Mouse (Mus musculus) MEL (cell line): Measurements from ENCODE around the gene Tk2. TPM values are rescaled to one million over a fixed set of nuclear protein-coding genes. Genes with fewer than 3 reads are reported as not detected.

Source experiments
- DNase-seq: peaks from one replicate; pipeline ENCODE4 v3.0.0; 2011; ENCODE audit warnings: low read depth, low spot score
- H3K27ac ChIP-seq: 2 replicates; pipeline ENCODE4 v1.5.1; 2012; ENCODE audit warnings: low read depth, mild to moderate bottlenecking, control low read depth, low read length, moderate library complexity; ENCODE audit not compliant: control insufficient read depth
- H3K27me3 ChIP-seq, 2 experiments: fragments of 150-350 bp in 1 of 2; sonication (generic) in 1 of 2; 2 replicates each; pipeline ENCODE4 v1.6.1; 2012; ENCODE audit warnings: low read length in 2 of 2, mild to moderate bottlenecking in 2 of 2, improper control_type of control experiment in 1 of 2, moderate library complexity in 1 of 2; ENCODE audit not compliant: insufficient read depth in 2 of 2, control insufficient read depth in 1 of 2
- H3K36me3 ChIP-seq, 2 experiments: 2 replicates each; pipeline ENCODE4 v1.6.1; 2012 to 2014; ENCODE audit warnings: low read length in 2 of 2, improper control_type of control experiment in 1 of 2, inconsistent platforms in 1 of 2, mild to moderate bottlenecking in 1 of 2; ENCODE audit not compliant: insufficient read depth in 2 of 2, control insufficient read depth in 1 of 2
- H3K4me1 ChIP-seq, 2 experiments: fragments of 150-350 bp in 1 of 2; sonication (generic) in 1 of 2; 2 replicates each; pipeline ENCODE4 v1.6.1; 2012; ENCODE audit warnings: low read length in 2 of 2, improper control_type of control experiment in 1 of 2, mild to moderate bottlenecking in 1 of 2; ENCODE audit not compliant: insufficient read depth in 2 of 2, control insufficient read depth in 1 of 2
- H3K4me3 ChIP-seq, 2 experiments: fragments of 150-350 bp in 1 of 2; sonication (generic) in 1 of 2; 2 replicates each; pipeline ENCODE4 v1.5.1; 2012; ENCODE audit warnings: low read depth in 2 of 2, low read length in 2 of 2, mild to moderate bottlenecking in 2 of 2, moderate library complexity in 2 of 2, control low read depth in 1 of 2, improper control_type of control experiment in 1 of 2; ENCODE audit not compliant: control insufficient read depth in 1 of 2, insufficient read depth in 1 of 2
- H3K79me2 ChIP-seq: 2 replicates; pipeline ENCODE4 v1.6.1; 2012; ENCODE audit warnings: mild to moderate bottlenecking, low read length, moderate library complexity; ENCODE audit not compliant: control insufficient read depth, poor library complexity, insufficient read depth
- H3K9ac ChIP-seq: 2 replicates; pipeline ENCODE4 v1.6.1; 2012; ENCODE audit warnings: low read depth, mild to moderate bottlenecking, control low read depth, low read length, moderate library complexity; ENCODE audit not compliant: control insufficient read depth, poor library complexity, severe bottlenecking
- H3K9me3 ChIP-seq: fragments of 150-350 bp; sonication (generic); replicated peaks from 2 replicates; pipeline ENCODE4 v1.6.1; 2012; ENCODE audit warnings: mild to moderate bottlenecking, low read length, improper control_type of control experiment, moderate library complexity; ENCODE audit not compliant: insufficient read depth
- E2F4 ChIP-seq: IDR thresholded peaks from 2 replicates; pipeline ENCODE4 v1.6.1; 2011; ENCODE audit warnings: low read depth, low read length, improper control_type of control experiment, borderline replicate concordance
- ETS1 ChIP-seq: IDR thresholded peaks from 2 replicates; pipeline ENCODE4 v1.6.1; 2012; ENCODE audit warnings: low read depth, mild to moderate bottlenecking, inconsistent platforms, low read length, improper control_type of control experiment, moderate library complexity
- GABPA ChIP-seq: IDR thresholded peaks from 2 replicates; pipeline ENCODE4 v1.6.1; 2012; ENCODE audit warnings: low read depth, mild to moderate bottlenecking, inconsistent platforms, low read length, improper control_type of control experiment, moderate library complexity
- GATA1 ChIP-seq: IDR thresholded peaks from 2 replicates; pipeline ENCODE4 v1.6.1; 2011; ENCODE audit warnings: low read depth, low read length, improper control_type of control experiment
- JUND ChIP-seq: IDR thresholded peaks from 2 replicates; pipeline ENCODE4 v1.6.1; 2011; ENCODE audit warnings: low read depth, mild to moderate bottlenecking, improper control_type of control experiment, low read length
- MAZ ChIP-seq: IDR thresholded peaks from 2 replicates; pipeline ENCODE4 v1.6.1; 2012; ENCODE audit warnings: low read depth, mild to moderate bottlenecking, inconsistent platforms, low read length, improper control_type of control experiment
- MYB ChIP-seq: IDR thresholded peaks from 2 replicates; pipeline ENCODE4 v1.6.1; 2011; ENCODE audit warnings: mild to moderate bottlenecking, low read depth, low read length, improper control_type of control experiment
- MYC ChIP-seq: IDR thresholded peaks from 2 replicates; pipeline ENCODE4 v1.6.1; 2011; ENCODE audit warnings: low read depth, mild to moderate bottlenecking, low read length, improper control_type of control experiment, moderate library complexity
- NELFE ChIP-seq: IDR thresholded peaks from 2 replicates; pipeline ENCODE4 v1.6.1; 2011; ENCODE audit warnings: low read depth, low read length, improper control_type of control experiment
- NRF1 ChIP-seq: IDR thresholded peaks from 2 replicates; pipeline ENCODE4 v1.6.1; 2014; ENCODE audit warnings: low read depth, mild to moderate bottlenecking, inconsistent platforms, low read length, improper control_type of control experiment, moderate library complexity; ENCODE audit not compliant: poor library complexity, insufficient read depth, severe bottlenecking
- POLR2A ChIP-seq, 2 experiments: IDR thresholded peaks; 2 replicates each; pipeline ENCODE4 v1.6.1; 2011 to 2012; ENCODE audit warnings: low read length in 2 of 2, mild to moderate bottlenecking in 2 of 2, control low read depth in 1 of 2, improper control_type of control experiment in 1 of 2, low read depth in 1 of 2, moderate library complexity in 1 of 2; ENCODE audit not compliant: control insufficient read depth in 1 of 2, insufficient read depth in 1 of 2, poor library complexity in 1 of 2
- POLR2AphosphoS5 ChIP-seq: IDR thresholded peaks from 2 replicates; pipeline ENCODE4 v1.6.1; 2012; ENCODE audit warnings: low read depth, borderline replicate concordance, mild to moderate bottlenecking, inconsistent platforms, low read length, moderate library complexity, mixed read lengths
- SMC3 ChIP-seq: IDR thresholded peaks from 2 replicates; pipeline ENCODE4 v1.6.1; 2011; ENCODE audit warnings: low read depth, low read length, improper control_type of control experiment
- TBP ChIP-seq: IDR thresholded peaks from 2 replicates; pipeline ENCODE4 v1.8.0; 2011; ENCODE audit warnings: low read depth, low read length, improper control_type of control experiment
- ZKSCAN1 ChIP-seq: IDR thresholded peaks from 2 replicates; pipeline ENCODE4 v1.6.1; 2012; ENCODE audit warnings: low read depth, mild to moderate bottlenecking, inconsistent platforms, low read length, improper control_type of control experiment, moderate library complexity
- ZMIZ1 ChIP-seq: IDR thresholded peaks from 2 replicates; pipeline ENCODE4 v1.6.1; 2012; ENCODE audit warnings: low read depth, mild to moderate bottlenecking, inconsistent platforms, low read length, improper control_type of control experiment, moderate library complexity
- ZNF384 ChIP-seq: IDR thresholded peaks from 2 replicates; pipeline ENCODE4 v1.6.1; 2012; ENCODE audit warnings: low read depth, mild to moderate bottlenecking, inconsistent platforms, low read length, improper control_type of control experiment
- polyA plus RNA-seq, 2 experiments: library from polyadenylated mRNA; stranded (reverse) in 1 of 2; unstranded in 1 of 2; fragments of >175 nt in 1 of 2; fragments of >200 nt in 1 of 2; gene quantifications; 2 replicates each; pipeline versions ENCODE4 v1.2.1 to v1.2.4; 2012; ENCODE audit warnings: low replicate concordance in 2 of 2, low read depth in 1 of 2; ENCODE audit not compliant: insufficient read length in 2 of 2, insufficient read depth in 1 of 2, missing spikeins in 1 of 2
- total RNA-seq: library from RNA; depleted of rRNA; stranded (reverse); fragments of 300-350 nt; gene quantifications from 2 replicates; pipeline ENCODE4 v1.2.3, GENCODE M21; 2012; rRNA removed

The Tk2 gene
- total and polyA plus RNA-seq, 3 experiments, result 18.6 to 26.8 TPM; not detected in 1

- no peak overlapping the region for H3K27ac ChIP-seq
- H3K79me2 ChIP-seq, result no peaks in the 10 kb centered on the region
- no peaks in the 10 kb centered on the region for H3K4me1 ChIP-seq
- H3K9me3 ChIP-seq, result no peaks in the 10 kb centered on the region
- no peak overlapping the region for H3K9ac ChIP-seq
- TF ChIP-seq NRF1, result no peak
- no peak for TF ChIP-seq ZKSCAN1
- TF ChIP-seq ZMIZ1, result no peak
- no peak for TF ChIP-seq SMC3
- TF ChIP-seq MYC, result no peak
- no peak for TF ChIP-seq MAZ
- no peak for TF ChIP-seq POLR2AphosphoS5
- no peak overlapping the region for H3K4me3 ChIP-seq
- H3K27me3 ChIP-seq, result no peaks in the 10 kb centered on the region
- H3K36me3 ChIP-seq, result no peaks in the 10 kb centered on the region
- DNase-seq, result no peak
These were observed 61.5 kb downstream of the Tk2 start for GRCm38 (mm10) chr8:104186827-104187226.

GRCm38 (mm10) chr8:104184905-104185304 is 63.5 kb downstream of the Tk2 start:
- Histone ChIP-seq H3K9me3 (no peaks in the 10 kb centered on the region), H3K36me3 (no peaks in the 10 kb centered on the region), H3K4me3 (no peak overlapping the region), H3K9ac (no peak overlapping the region), H3K4me1 (no peaks in the 10 kb centered on the region), H3K27me3 (no peaks in the 10 kb centered on the region)
- TF ChIP-seq MYC (no peak), GABPA (no peak), ZNF384 (no peak), ETS1 (no peak), TBP (no peak), JUND (no peak)
- TF ChIP-seq, all 39 proteins: peak for 0
- DNase-seq, result no peak
- Histone ChIP-seq H3K79me2 (no peaks in the 10 kb centered on the region), H3K27ac (no peak overlapping the region)

GRCm38 (mm10) chr8:104177054-104177453 is 71.3 kb downstream of the Tk2 start:
- H3K9ac ChIP-seq, result no peak overlapping the region
- DNase-seq, result no peak
- H3K9me3 ChIP-seq, result no peaks in the 10 kb centered on the region
- H3K36me3 ChIP-seq, result no peaks in the 10 kb centered on the region
- no peaks in the 10 kb centered on the region for H3K4me1 ChIP-seq
- H3K27ac ChIP-seq, result no peak overlapping the region
- H3K4me3 ChIP-seq, result no peak overlapping the region
- no peaks in the 10 kb centered on the region for H3K79me2 ChIP-seq
- no peaks in the 10 kb centered on the region for H3K27me3 ChIP-seq
- TF ChIP-seq ZKSCAN1 (no peak), ETS1 (no peak), E2F4 (no peak), MYB (no peak), POLR2A (IDR thresholded peaks at IDR 0.05; ENCODE audit: control insufficient read depth in 1 of 2, insufficient read depth in 1 of 2, low read depth in 1 of 2, low read length in 2 of 2, poor library complexity in 1 of 2) (no peak), GATA1 (no peak), ZNF384 (no peak), NELFE (no peak)

Other genes with a start within 250 kb of the Tk2 start
- gene Cdh5, start 146.9 kb downstream of the Tk2 start, total RNA-seq, result not detected in 2 replicates
- gene Cdh5, start 146.9 kb downstream of the Tk2 start, polyA plus RNA-seq, result not detected
- not detected in 2 replicates for gene Bean1, start 78.1 kb downstream of the Tk2 start, total RNA-seq
- not detected for gene Bean1, start 78.1 kb downstream of the Tk2 start, polyA plus RNA-seq
- 26.9 and 30.1 TPM in 2 replicates for gene Cklf, start 2.3 kb upstream of the Tk2 start, total RNA-seq
- 10 to 100 TPM in 1 of 2 experiments, not detected in 1; 27.1 TPM for gene Cklf, start 2.3 kb upstream of the Tk2 start, polyA plus RNA-seq
- not detected in 2 replicates for gene Cmtm2a, start 44.6 kb upstream of the Tk2 start, total RNA-seq
- not detected for gene Cmtm2a, start 44.6 kb upstream of the Tk2 start, polyA plus RNA-seq
- not detected in 2 replicates for gene Gm45711, start 61.5 kb upstream of the Tk2 start, total RNA-seq
- gene Gm45711, start 61.5 kb upstream of the Tk2 start, polyA plus RNA-seq, result not detected
- not detected in 2 replicates for gene Cmtm1, start 61.6 kb upstream of the Tk2 start, total RNA-seq
- gene Cmtm1, start 61.6 kb upstream of the Tk2 start, polyA plus RNA-seq, result not detected
- not detected in 2 replicates for gene Gm11020, start 73.0 kb upstream of the Tk2 start, total RNA-seq
- gene Gm11020, start 73.0 kb upstream of the Tk2 start, polyA plus RNA-seq, result not detected
- not detected in 2 replicates for gene Cmtm2b, start 73.7 kb upstream of the Tk2 start, total RNA-seq
- not detected for gene Cmtm2b, start 73.7 kb upstream of the Tk2 start, polyA plus RNA-seq
- gene Cmtm3, start 90.9 kb upstream of the Tk2 start, total RNA-seq, result 13.2 and 17.9 TPM in 2 replicates
- 10 to 100 TPM in 1 of 2 experiments, not detected in 1; 56.3 TPM for gene Cmtm3, start 90.9 kb upstream of the Tk2 start, polyA plus RNA-seq
- 6.4 and 6.5 TPM in 2 replicates for gene Cmtm4, start 147.2 kb upstream of the Tk2 start, total RNA-seq
- gene Cmtm4, start 147.2 kb upstream of the Tk2 start, polyA plus RNA-seq, result 10 to 100 TPM; 12.0 to 31.1 TPM
- 19.3 and 22.4 TPM in 2 replicates for gene Dync1li2, start 194.5 kb upstream of the Tk2 start, total RNA-seq
- 10 to 100 TPM in 1 of 2 experiments, not detected in 1; 23.8 TPM for gene Dync1li2, start 194.5 kb upstream of the Tk2 start, polyA plus RNA-seq